Mouse (Mus musculus) thymus, postnatal 0 days (tissue): Measurements from ENCODE around the gene Mex3a. TPM values are rescaled to one million over a fixed set of nuclear protein-coding genes. Genes with fewer than 3 reads are reported as not detected.
A peak's percentile ranks its signal among the peaks of the same experiment; 100 is the strongest.

Experiments
- DNase-seq: peaks from one replicate; pipeline ENCODE4 v3.0.0-alpha.2; 2015; ENCODE audit warnings: low spot score
- polyA plus RNA-seq: library from polyadenylated mRNA; unstranded; fragments of >200 nt; fragmentation: Nextera tagmentation; extraction: Ambion mirVana; gene quantifications from 2 replicates; pipeline ENCODE4 v1.2.1, GENCODE M21; 2015

The Mex3a gene
- polyA plus RNA-seq, 1 experiment from 2014 or later, result 10.3 TPM

- DNase-seq, result no peak
These were observed 27.1 kb upstream of the Mex3a start for GRCm38 (mm10) chr3:88505081-88505480.

- no peak for DNase-seq
These were observed 26.4 kb upstream of the Mex3a start for GRCm38 (mm10) chr3:88505765-88506164.

DNA sequence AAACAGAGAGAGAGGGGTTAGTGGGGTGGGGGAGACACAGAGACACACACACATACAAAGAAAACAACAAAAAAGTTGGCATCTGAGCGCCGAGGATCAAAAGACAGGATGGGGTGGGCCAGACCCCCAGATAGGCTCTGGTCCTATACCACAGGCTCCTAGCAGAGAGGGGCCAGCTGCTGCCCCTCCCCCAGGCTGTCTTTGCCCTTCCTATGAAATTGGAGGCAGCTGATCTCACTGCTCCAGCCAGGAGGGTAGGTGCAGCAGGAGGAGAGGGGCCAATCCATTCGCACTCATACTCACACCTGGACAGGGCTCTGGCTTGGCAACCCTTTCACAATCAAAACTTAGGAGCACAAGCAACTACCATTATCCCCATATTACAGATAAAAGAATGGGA, 22.9 kb upstream of the Mex3a start:
- DNase-seq, result peak; percentile 69

- DNase-seq, result peak; percentile 98
These were observed 22.3 kb upstream of the Mex3a start, which contains the start of gene Lmna for GRCm38 (mm10) chr3:88509692-88510420. Lmna (minus strand) TSS chr3:88509956.

- peak; percentile 24 for DNase-seq
These were observed 21.5 kb upstream of the Mex3a start for GRCm38 (mm10) chr3:88510421-88511289.

DNA sequence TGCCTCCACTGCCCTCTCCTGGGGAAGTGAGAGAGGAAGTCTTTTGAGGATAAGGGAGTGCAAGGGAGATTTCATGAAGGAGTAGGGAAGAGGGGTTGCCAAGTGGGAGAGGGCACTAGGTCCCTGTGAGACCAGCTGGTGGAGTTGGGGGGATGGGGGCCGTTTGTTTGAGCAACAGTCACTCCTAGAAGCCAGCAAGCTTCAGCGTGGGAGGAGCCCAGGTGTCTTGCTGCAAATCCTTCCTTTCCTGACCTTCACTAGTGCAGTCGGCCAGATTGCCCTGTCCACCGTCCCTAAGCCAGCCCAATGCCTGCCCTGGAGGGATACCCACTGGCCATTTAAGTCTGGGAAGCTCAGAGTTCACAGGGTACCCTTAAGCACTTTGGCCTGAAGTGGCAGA, 20.6 kb upstream of the Mex3a start:
- no peak for DNase-seq

- no peak for DNase-seq
These were observed 19.9 kb upstream of the Mex3a start for GRCm38 (mm10) chr3:88512141-88512895.

- DNase-seq, result no peak
These were observed 19.2 kb upstream of the Mex3a start for GRCm38 (mm10) chr3:88512896-88513545.

DNA sequence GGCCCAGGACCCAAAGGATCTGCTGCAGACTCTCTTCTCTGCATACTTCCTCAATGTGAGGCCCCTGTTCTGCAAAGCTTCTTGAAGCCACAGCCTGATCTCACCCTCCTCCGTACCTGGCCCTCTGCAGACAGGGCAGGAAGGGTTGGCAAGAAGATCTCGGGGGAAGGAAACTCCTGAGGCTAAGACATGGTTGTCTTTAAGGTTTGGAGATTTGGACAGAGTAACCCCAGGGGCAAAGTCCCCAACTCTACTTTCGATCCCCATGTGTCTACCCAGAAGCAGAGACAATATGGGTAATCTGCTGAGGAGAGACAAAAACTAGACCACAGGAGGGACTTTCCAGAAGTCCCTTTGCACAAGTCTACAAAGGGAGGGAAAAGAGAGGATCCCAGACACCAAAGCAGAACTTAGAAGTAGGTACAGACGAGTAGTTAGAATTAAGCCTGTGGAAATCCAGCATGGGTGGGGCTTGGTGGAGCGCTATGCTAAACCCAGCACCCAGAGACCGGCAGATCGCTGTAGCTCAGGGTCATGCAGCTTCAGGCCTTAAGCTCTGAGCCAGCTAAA, 18.6 kb upstream of the Mex3a start:
- peak; percentile 53 for DNase-seq

GRCm38 (mm10) chr3:88514231-88515094, 17.7 kb upstream of the Mex3a start:
- DNase-seq, result no peak

- DNase-seq, result no peak
These were observed 17.2 kb upstream of the Mex3a start for GRCm38 (mm10) chr3:88515095-88515386.

DNA sequence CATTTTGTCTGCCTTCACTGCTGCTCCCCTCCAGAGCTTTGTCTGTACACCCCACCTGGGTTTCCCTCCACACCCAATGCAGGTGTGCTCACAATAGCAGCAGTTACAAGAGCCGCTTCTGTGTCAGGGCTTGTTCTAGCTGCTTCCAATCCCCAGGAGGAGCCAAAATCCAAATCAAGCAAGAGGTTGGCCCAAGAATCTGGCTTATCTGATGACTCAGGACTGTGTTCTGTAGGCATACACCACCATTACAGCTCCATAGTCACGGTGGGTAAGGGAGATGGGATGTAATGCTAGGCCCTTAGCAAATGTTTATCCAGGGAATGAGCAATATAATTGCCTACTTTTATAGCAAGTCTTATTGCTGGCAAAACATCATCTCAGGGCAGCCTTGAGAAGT, 15.8 kb upstream of the Mex3a start:
- DNase-seq, result no peak

DNA sequence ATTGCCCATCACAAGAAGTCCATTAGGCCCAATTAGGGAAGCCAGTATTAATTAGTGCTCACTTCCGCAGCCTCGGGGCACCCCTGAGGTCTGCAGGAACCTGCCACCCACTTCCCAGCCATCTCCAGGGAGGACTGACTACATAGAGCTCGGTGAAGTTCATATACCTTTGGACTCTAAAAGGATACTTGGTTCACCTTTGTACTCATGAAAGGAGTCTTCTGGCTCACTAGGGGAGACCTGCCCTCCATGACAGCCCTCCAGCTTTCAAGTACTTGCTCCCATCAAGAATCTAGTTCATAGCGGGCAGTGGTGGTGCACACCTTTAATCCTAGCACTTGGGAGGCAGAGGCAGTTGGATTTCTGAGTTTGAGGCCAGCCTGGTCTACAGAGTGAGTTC, 13.8 kb upstream of the Mex3a start:
- DNase-seq, result no peak

DNA sequence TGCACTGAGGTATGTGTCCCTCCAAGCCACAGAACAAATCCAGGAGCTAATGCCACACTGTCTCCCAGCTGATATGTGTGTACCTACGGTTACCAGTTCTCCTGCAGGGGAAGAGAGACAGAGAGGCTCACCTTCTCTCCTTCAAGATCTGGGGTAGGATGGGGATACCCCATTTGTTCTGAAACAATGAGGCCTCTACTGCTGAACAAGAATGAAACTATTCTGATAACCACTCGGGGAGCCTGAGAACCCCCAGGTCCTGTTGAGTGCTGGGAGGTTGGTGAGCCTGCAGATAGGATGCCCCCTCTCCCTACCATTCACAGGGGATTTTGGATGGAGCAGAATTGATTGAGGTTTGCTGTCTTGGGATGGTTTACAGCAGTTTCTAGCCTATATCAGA, 12.1 kb upstream of the Mex3a start:
- DNase-seq, result no peak

- DNase-seq, result no peak
These were observed 11.0 kb upstream of the Mex3a start for GRCm38 (mm10) chr3:88521156-88521555.

DNA sequence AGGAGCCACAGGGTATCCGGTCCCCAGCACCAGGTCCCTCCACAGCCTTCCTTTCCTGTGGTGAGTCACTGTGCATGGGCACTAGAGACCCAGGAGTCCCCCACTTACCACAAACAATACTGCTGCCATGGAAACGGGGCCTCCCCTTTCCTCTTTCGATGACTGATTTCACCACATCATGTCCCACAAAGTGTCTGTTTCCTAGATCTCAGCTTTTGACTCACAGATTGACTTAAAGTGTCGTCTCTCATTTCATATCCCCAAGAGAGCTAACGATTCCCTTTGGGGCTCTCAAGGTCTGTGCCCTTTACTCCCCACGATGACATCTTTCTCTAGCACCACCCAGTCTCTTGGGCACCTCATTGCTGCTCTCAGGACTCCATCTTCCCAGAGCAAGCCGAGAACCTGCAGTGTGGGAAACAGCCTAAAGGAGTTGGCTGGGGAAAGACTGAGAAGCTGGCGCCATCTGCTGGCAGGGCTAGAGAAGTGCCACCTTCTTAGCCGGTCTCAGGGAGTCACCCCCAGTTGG, 10.3 kb upstream of the Mex3a start:
- DNase-seq, result peak; percentile 80

DNA sequence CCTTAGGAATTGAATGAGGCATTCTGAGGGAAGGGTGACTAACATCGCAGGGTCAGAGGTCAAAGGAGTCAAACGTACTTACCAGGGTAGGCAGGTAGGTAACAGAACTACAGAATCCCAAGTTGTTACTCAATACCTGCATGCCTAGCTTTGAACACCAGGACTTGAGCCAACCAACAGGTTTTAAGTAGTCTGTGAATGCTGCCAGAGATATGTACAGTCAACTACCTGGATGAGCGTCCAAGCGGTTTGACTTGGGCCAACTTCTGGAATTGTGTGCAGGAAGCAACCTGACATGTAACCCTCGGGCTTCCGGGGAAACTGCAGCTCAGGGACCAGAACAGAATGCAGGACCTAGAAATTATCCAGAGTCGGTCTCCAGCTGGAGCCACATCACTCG, 9.2 kb upstream of the Mex3a start:
- DNase-seq, result no peak

GRCm38 (mm10) chr3:88525021-88525420, 7.2 kb upstream of the Mex3a start:
- no peak for DNase-seq

- peak; percentile 89 for DNase-seq
These were observed 5.8 kb upstream of the Mex3a start for GRCm38 (mm10) chr3:88526157-88527131.
